Mouse (Mus musculus): ENCODE data around the gene Ryr3. TPM values are rescaled to one million over a fixed set of nuclear protein-coding genes. Genes with fewer than 3 reads are reported as not detected.

Gene Ryr3
- polyA plus RNA-seq, 1 experiment, result not detected

- peaks cover 4% of the 10 kb centered on the region; the same call in 1 of the 2 replicates for H3K4me1 ChIP-seq (ENCODE audit: control insufficient read depth, insufficient read depth, low read length)
- TF ChIP-seq POLR2A (IDR thresholded peaks at IDR 0.05; ENCODE audit: insufficient read depth, low read depth, low read length), result no peak
- no peak overlapping the region for H3K4me3 ChIP-seq (ENCODE audit: insufficient read depth, low read depth, low read length)
- 52% methylated on average over 3 of the region's 3 CpGs for WGBS
- H3K27ac ChIP-seq (ENCODE audit: insufficient read depth, low read depth, low read length), result no peak overlapping the region
These were observed 621.1 kb downstream of the Ryr3 start for GRCm38 (mm10) chr2:112595807-112596206.

GRCm38 (mm10) chr2:112593781-112594180 lies 623.1 kb downstream of the Ryr3 start:
- WGBS, result 100% methylated on average over 2 of the region's 2 CpGs
- TF ChIP-seq CTCF (IDR thresholded peaks at IDR 0.05; ENCODE audit: insufficient read depth, low read depth, low read length) (no peak), POLR2A (IDR thresholded peaks at IDR 0.05; ENCODE audit: insufficient read depth, low read depth, low read length) (no peak)
- Histone ChIP-seq H3K4me1 (ENCODE audit: control insufficient read depth, insufficient read depth, low read length) (peaks cover 4% of the 10 kb centered on the region; the same call in 1 of the 2 replicates), H3K27ac (ENCODE audit: insufficient read depth, low read depth, low read length) (no peak overlapping the region), H3K4me3 (ENCODE audit: insufficient read depth, low read depth, low read length) (no peak overlapping the region)

- H3K4me1 ChIP-seq (ENCODE audit: control insufficient read depth, insufficient read depth, low read length), result peaks cover 4% of the 10 kb centered on the region; the same call in 1 of the 2 replicates
- WGBS, result 77% methylated on average over 2 of the region's 2 CpGs
- H3K27ac ChIP-seq (ENCODE audit: insufficient read depth, low read depth, low read length), result no peak overlapping the region
- no peak overlapping the region for H3K4me3 ChIP-seq (ENCODE audit: insufficient read depth, low read depth, low read length)
- TF ChIP-seq CTCF (IDR thresholded peaks at IDR 0.05; ENCODE audit: insufficient read depth, low read depth, low read length), result no peak
- no peak for TF ChIP-seq POLR2A (IDR thresholded peaks at IDR 0.05; ENCODE audit: insufficient read depth, low read depth, low read length)
These were observed 623.6 kb downstream of the Ryr3 start for GRCm38 (mm10) chr2:112593322-112593721.

- H3K4me3 ChIP-seq (ENCODE audit: insufficient read depth, low read depth, low read length), result no peak overlapping the region
- H3K27ac ChIP-seq (ENCODE audit: insufficient read depth, low read depth, low read length), result peak overlapping the region; percentile 80; the same call in 1 of the 2 replicates
These were observed 625.4 kb downstream of the Ryr3 start for GRCm38 (mm10) chr2:112591451-112591871.

GRCm38 (mm10) chr2:112590985-112591384 lies 625.9 kb downstream of the Ryr3 start:
- no peak for TF ChIP-seq POLR2A (IDR thresholded peaks at IDR 0.05; ENCODE audit: insufficient read depth, low read depth, low read length)
- no peak for TF ChIP-seq CTCF (IDR thresholded peaks at IDR 0.05; ENCODE audit: insufficient read depth, low read depth, low read length)
- H3K4me1 ChIP-seq (ENCODE audit: control insufficient read depth, insufficient read depth, low read length), result peaks cover 4% of the 10 kb centered on the region; the same call in 1 of the 2 replicates
- H3K4me3 ChIP-seq (ENCODE audit: insufficient read depth, low read depth, low read length), result no peak overlapping the region
- no peak overlapping the region for H3K27ac ChIP-seq (ENCODE audit: insufficient read depth, low read depth, low read length)
- 56% methylated on average over 7 of the region's 7 CpGs for WGBS

More at GRCm38 (mm10) chr2:112591451-112591871, 625.4 kb downstream of the Ryr3 start:
- peaks cover 4% of the 10 kb centered on the region; the same call in 1 of the 2 replicates for H3K4me1 ChIP-seq (ENCODE audit: control insufficient read depth, insufficient read depth, low read length)
- TF ChIP-seq CTCF (IDR thresholded peaks at IDR 0.05; ENCODE audit: insufficient read depth, low read depth, low read length) (no peak), POLR2A (IDR thresholded peaks at IDR 0.05; ENCODE audit: insufficient read depth, low read depth, low read length) (no peak)
- 22% methylated on average over 6 of the region's 6 CpGs for WGBS

Other genes with a start within 250 kb of the Ryr3 start
- not detected in 2 replicates for gene Tmco5b, start 68.6 kb upstream of the Ryr3 start, polyA plus RNA-seq (2012; ENCODE audit: insufficient read depth, insufficient read length, low replicate concordance, missing spikeins)
- gene Fmn1, start 110.6 kb upstream of the Ryr3 start, polyA plus RNA-seq (2012; ENCODE audit: insufficient read depth, insufficient read length, low replicate concordance, missing spikeins), result not detected in 2 replicates

Data from olfactory bulb, adult 2 months (tissue).